Mouse (Mus musculus) lung, embryonic 14.5 days (tissue): Measurements from ENCODE around the gene Plcxd3. TPM values are rescaled to one million over a fixed set of nuclear protein-coding genes. Genes with fewer than 3 reads are reported as not detected.
A peak's percentile ranks its signal among the peaks of the same experiment; 100 is the strongest.

Experiments
- ATAC-seq: fragments of 200-750 bp; cut with Nextera tagmentation; 2 replicates; pipeline ENCODE4 v1.8.0; 2017; ENCODE audit warnings: mild to moderate bottlenecking, moderate TSS enrichment, moderate library complexity; ENCODE audit not compliant: insufficient read depth
- DNase-seq: peaks from one replicate; pipeline ENCODE4 v3.0.0-alpha.2; 2015
- H3K27ac ChIP-seq: fragments of 300-500 bp; sonication (generic); 2 replicates; pipeline ENCODE4 v1.5.1; 2014; ENCODE audit warnings: low read depth, mild to moderate bottlenecking, moderate library complexity
- H3K27me3 ChIP-seq: fragments of 300-500 bp; sonication (generic); 2 replicates; pipeline ENCODE4 v1.6.1; 2014; ENCODE audit warnings: low read length, control low read depth; ENCODE audit not compliant: insufficient read depth
- H3K36me3 ChIP-seq: fragments of 300-500 bp; sonication (generic); 2 replicates; pipeline ENCODE4 v1.6.1; 2014; ENCODE audit warnings: control low read depth; ENCODE audit not compliant: insufficient read depth
- H3K4me1 ChIP-seq: fragments of 300-500 bp; sonication (generic); 2 replicates; pipeline ENCODE4 v1.6.1; 2014; ENCODE audit warnings: antibody characterized with exemption, control low read depth; ENCODE audit not compliant: insufficient read depth
- H3K4me2 ChIP-seq: fragments of 300-500 bp; sonication (generic); 2 replicates; pipeline ENCODE4 v1.6.1; 2014; ENCODE audit warnings: mild to moderate bottlenecking
- H3K4me3 ChIP-seq: fragments of 300-500 bp; sonication (generic); 2 replicates; pipeline ENCODE4 v1.5.1; 2014; ENCODE audit warnings: low read depth, low read length
- H3K9ac ChIP-seq: fragments of 300-500 bp; sonication (generic); 2 replicates; pipeline ENCODE4 v1.6.1; 2014
- H3K9me3 ChIP-seq: fragments of 300-500 bp; sonication (generic); 2 replicates; pipeline ENCODE4 v1.6.1; 2016; ENCODE audit warnings: low read depth, low read length, control low read depth
- CTCF ChIP-seq: IDR thresholded peaks from 2 replicates; pipeline ENCODE4 v1.5.1; 2016; ENCODE audit warnings: antibody characterized with exemption, low read depth
- WGBS: fragments of 180-500 bp; shearing (Covaris S2); extraction: QIAGEN DNeasy Blood & Tissue Kit; methylation state at CpG from one replicate; pipeline ENCODE4 v1.1.7; 2014; 5-methylcytosine and 5-hydroxymethylcytosine counted together
- polyA plus RNA-seq: library from polyadenylated mRNA; unstranded; fragments of >200 nt; fragmentation: Nextera tagmentation; extraction: Ambion mirVana; gene quantifications from 2 replicates; pipeline ENCODE4 v1.2.1, GENCODE M21; 2014

Gene Plcxd3
- polyA plus RNA-seq, 1 experiment from 2014 or later, result 0.25 TPM

- Histone ChIP-seq H3K9me3 (no peaks in the 10 kb centered on the region), H3K4me2 (peak overlapping the region; percentile 62; the same call in 1 of the 2 replicates), H3K27ac (no peak overlapping the region), H3K4me3 (no peak overlapping the region), H3K9ac (no peak overlapping the region), H3K4me1 (no peaks in the 10 kb centered on the region), H3K27me3 (peaks cover 4% of the 10 kb centered on the region; the same call in 1 of the 2 replicates), H3K36me3 (no peaks in the 10 kb centered on the region)
- no peak for TF ChIP-seq CTCF
- DNase-seq (no peak), ATAC-seq (no peak)
- WGBS, result 57% methylated on average over 6 of the region's 6 CpGs
These were observed 769 bp upstream of the Plcxd3 start for GRCm38 (mm10) chr15:4374453-4374990.

DNA sequence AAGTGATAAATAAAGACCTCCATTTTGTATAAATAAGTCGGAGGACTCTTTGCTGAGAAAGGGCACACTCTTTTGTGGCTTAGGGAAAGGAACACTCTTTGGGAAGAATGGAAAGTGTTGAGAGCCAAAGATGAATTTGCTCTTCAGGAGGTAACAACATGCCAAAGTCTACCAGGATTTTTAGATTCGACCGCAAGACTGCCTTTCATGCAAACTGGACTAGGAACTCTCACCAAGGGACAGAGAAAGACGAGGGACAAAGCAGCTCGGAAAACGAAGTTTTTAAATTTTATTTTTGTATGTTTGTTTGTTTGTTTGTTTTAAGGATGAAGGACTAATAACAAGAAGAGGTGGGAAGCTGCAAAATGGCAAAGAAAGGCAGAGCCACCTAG, 264 bp upstream of the Plcxd3 start:
- Histone ChIP-seq H3K4me2 (peak overlapping the region; percentile 62), H3K27ac (no peak overlapping the region), H3K4me3 (peak overlapping the region; percentile 33), H3K4me1 (no peaks in the 10 kb centered on the region), H3K36me3 (no peaks in the 10 kb centered on the region), H3K9me3 (no peaks in the 10 kb centered on the region), H3K27me3 (peaks cover 4% of the 10 kb centered on the region; the same call in 1 of the 2 replicates), H3K9ac (no peak overlapping the region)
- ATAC-seq (no peak), DNase-seq (no peak)
- 17% methylated on average over 6 of the region's 6 CpGs for WGBS
- TF ChIP-seq CTCF, result no peak

DNA sequence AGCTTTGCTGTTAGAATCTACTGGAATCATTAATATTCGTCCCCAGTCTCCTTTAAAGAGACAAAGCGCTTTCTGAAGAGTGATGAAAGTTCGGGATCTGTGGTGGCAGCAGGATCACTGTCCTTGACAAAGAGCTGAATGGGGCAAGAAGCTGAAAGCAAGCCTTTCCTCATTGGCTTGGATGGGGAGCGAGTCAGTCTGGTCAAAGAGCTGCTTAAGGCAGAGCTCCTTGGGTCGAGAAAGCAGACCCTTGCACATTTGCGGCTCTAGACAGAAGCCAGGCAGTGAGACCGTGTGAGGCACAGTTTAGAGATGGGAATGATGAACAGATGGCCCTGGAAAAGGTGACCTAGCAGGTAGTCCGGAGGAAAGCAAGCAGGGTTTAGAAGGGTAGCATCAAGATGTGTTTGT, 935 bp downstream of the Plcxd3 start:
- no peak for TF ChIP-seq CTCF
- Histone ChIP-seq H3K36me3 (no peaks in the 10 kb centered on the region), H3K9ac (no peak overlapping the region), H3K4me3 (no peak overlapping the region), H3K27me3 (peaks cover 4% of the 10 kb centered on the region; the same call in 1 of the 2 replicates), H3K27ac (no peak overlapping the region), H3K9me3 (no peaks in the 10 kb centered on the region), H3K4me2 (peak overlapping the region; percentile 62), H3K4me1 (no peaks in the 10 kb centered on the region)
- no peak for DNase-seq
- WGBS, result 18% methylated on average over 8 of the region's 8 CpGs
- ATAC-seq, result no peak

- H3K27ac ChIP-seq, result no peak overlapping the region
- WGBS, result 76% methylated on average over 5 of the region's 5 CpGs
- no peaks in the 10 kb centered on the region for H3K9me3 ChIP-seq
- DNase-seq, result no peak
- H3K27me3 ChIP-seq, result peaks cover 4% of the 10 kb centered on the region; the same call in 1 of the 2 replicates
- H3K4me1 ChIP-seq, result no peaks in the 10 kb centered on the region
- ATAC-seq, result no peak
- H3K4me2 ChIP-seq, result no peak overlapping the region
- TF ChIP-seq CTCF, result no peak
- H3K36me3 ChIP-seq, result no peaks in the 10 kb centered on the region
- no peak overlapping the region for H3K9ac ChIP-seq
- no peak overlapping the region for H3K4me3 ChIP-seq
These were observed 3.5 kb downstream of the Plcxd3 start for GRCm38 (mm10) chr15:4378766-4379165.

DNA sequence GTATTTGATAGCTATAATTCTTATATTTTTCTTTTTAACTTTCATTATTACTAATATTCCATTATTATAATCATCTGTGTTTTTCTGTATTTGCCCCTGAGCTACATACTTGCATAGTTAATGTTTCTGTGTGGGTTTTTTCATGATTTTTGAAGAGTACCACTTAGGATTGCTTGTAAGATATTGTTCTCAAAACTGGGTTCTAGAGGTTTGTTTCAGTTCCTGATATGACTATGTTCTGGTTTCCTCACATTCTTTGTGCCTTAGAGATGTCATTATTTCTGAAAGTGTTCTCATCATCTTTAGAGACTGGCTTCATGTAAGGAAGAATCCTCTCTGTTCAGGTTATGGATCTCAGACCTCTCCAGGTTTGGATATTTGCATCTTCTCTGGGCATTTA, 12.5 kb downstream of the Plcxd3 start:
- H3K27ac ChIP-seq, result no peak overlapping the region
- H3K4me1 ChIP-seq, result no peaks in the 10 kb centered on the region
- H3K4me3 ChIP-seq, result no peak overlapping the region
- H3K36me3 ChIP-seq, result no peaks in the 10 kb centered on the region
- H3K9ac ChIP-seq, result no peak overlapping the region
- no peaks in the 10 kb centered on the region for H3K27me3 ChIP-seq
- no peak for TF ChIP-seq CTCF
- no peaks in the 10 kb centered on the region for H3K9me3 ChIP-seq
- ATAC-seq (no peak), DNase-seq (no peak)
- H3K4me2 ChIP-seq, result no peak overlapping the region

- Histone ChIP-seq H3K9me3 (no peaks in the 10 kb centered on the region), H3K36me3 (no peaks in the 10 kb centered on the region), H3K4me3 (no peak overlapping the region), H3K4me1 (no peaks in the 10 kb centered on the region), H3K27me3 (no peaks in the 10 kb centered on the region), H3K9ac (no peak overlapping the region), H3K27ac (no peak overlapping the region), H3K4me2 (no peak overlapping the region)
- TF ChIP-seq CTCF, result no peak
- ATAC-seq (no peak), DNase-seq (no peak)
- WGBS, result 72% methylated on average over 4 of the region's 4 CpGs
These were observed 24.8 kb downstream of the Plcxd3 start for GRCm38 (mm10) chr15:4400096-4400495.

- no peak overlapping the region for H3K27ac ChIP-seq
- H3K9me3 ChIP-seq, result no peaks in the 10 kb centered on the region
- no peaks in the 10 kb centered on the region for H3K4me1 ChIP-seq
- no peak overlapping the region for H3K4me3 ChIP-seq
- H3K27me3 ChIP-seq, result no peaks in the 10 kb centered on the region
- ATAC-seq, result no peak
- no peak for TF ChIP-seq CTCF
- no peaks in the 10 kb centered on the region for H3K36me3 ChIP-seq
- no peak overlapping the region for H3K9ac ChIP-seq
- no peak for DNase-seq
- WGBS, result 53% methylated on average over 2 of the region's 2 CpGs
- no peak overlapping the region for H3K4me2 ChIP-seq
These were observed 36.0 kb downstream of the Plcxd3 start for GRCm38 (mm10) chr15:4411333-4411732.

DNA sequence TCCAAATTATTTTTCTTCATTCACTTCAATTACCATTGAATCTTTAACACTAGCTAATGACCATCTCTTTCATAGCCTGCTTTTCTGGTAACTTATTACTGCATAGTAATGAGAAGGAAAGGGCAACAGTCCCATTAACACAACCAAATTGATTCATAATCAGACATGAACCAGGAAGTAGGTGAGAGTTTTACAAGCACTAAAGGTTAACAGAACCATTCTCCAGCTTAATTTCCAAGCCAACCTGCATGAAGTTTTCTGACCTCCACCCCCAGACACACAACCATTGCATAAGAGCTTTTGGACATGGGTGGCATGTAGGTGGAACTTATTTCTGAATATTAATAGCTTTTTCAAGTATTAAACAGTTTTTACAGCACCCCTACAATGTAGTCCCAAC, 64.8 kb downstream of the Plcxd3 start:
- no peak for ATAC-seq

More for the DNA sequence above, 64.8 kb downstream of the Plcxd3 start:
- Histone ChIP-seq H3K36me3 (no peaks in the 10 kb centered on the region), H3K9me3 (no peaks in the 10 kb centered on the region), H3K4me2 (no peak overlapping the region), H3K27me3 (no peaks in the 10 kb centered on the region), H3K9ac (no peak overlapping the region), H3K27ac (no peak overlapping the region), H3K4me1 (no peaks in the 10 kb centered on the region), H3K4me3 (no peak overlapping the region)
- DNase-seq, result no peak
- TF ChIP-seq CTCF, result no peak
